Mouse (Mus musculus): ENCODE results near the gene Pald1.

DNA sequence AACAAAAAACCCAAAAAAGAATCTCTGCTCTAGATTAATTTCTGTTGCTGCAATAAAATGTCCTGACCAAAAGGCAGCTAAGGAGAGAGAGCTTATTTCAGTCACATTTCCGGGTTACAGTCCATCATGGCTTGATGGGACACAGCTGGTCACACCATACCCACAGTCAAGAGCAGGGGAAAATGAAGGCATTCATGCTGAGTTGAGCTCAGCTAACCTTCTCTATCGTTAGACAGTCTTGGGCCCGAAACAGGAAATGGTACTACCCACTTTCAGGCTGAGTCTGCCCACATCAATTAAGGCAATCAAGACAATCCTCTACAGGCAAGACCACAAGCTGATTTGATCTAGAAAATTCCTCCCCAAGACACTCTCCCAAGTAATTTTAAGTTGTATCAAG lies 82.3 kb downstream of the Pald1 start:
- no peak for TF ChIP-seq GATA1 (IDR thresholded peaks at IDR 0.05; ENCODE audit: low read length)
- TF ChIP-seq TAL1 (IDR thresholded peaks at IDR 0.05; ENCODE audit: low read length), result no peak
